Comparison of ENCODE assay signal across 9 mouse cellular contexts in the genomic region with DNA sequence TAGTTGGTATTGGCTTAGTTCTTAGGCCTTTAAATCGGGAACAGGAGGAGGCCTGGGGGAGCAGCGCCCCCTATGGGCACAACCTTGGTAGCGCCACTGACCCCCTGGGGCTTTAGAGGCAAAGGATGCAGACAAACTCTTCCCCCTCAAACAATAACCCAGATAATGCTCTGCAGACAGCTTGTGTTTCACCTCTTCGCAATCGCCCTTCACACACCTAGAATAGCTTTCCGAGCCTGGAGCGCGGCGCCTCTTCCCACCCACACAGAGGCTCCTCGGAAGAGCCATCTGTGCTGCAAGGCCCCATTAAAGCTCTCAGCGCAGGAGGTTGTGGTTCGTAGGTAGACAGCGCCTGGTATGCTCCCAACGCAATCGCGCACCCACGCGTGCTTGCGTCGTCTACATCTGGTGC. TPM values are rescaled to one million over a fixed set of nuclear protein-coding genes. Genes with fewer than 3 reads are reported as not detected.
A peak's percentile ranks its signal among the peaks of the same experiment; 100 is the strongest.
DNase-seq lines count a peak whose midpoint lies in the region; ATAC-seq lines count a peak whose summit lies in the region.
"Had no signal": no experiment of that assay in that cellular context is flagged by ENCODE, and none has a peak within 500 bp of the region (broad histone marks: within the 10 kb centered on the region; RNA-seq: fewer than 3 reads in every experiment).

No protein-coding gene starts in this region.

- ATAC-seq in cerebellum, adult (ENCODE audit: insufficient number of reproducible peaks, low FRiP score, low TSS enrichment) = no peak

- DNase-seq in cerebellum, adult 11-12 months = peak; percentile 73
- peak; percentile 26 for DNase-seq in spleen, adult 12 weeks (ENCODE audit: low spot score)
- no peak for DNase-seq in spleen, postnatal 36 days (ENCODE audit: low spot score in 2 of 2)
- DNase-seq in induced T-regulatory cell, adult 2 months (ENCODE audit: low read depth) = peak; percentile 49
- peak; percentile 33 to 51 for DNase-seq in spleen, postnatal 10 days (ENCODE audit: low spot score in 2 of 2)
- DNase-seq in T-cell, adult 2 months (ENCODE audit: low spot score) = no peak
- no peak for DNase-seq in heart, postnatal 4 days
- DNase-seq: embryo, embryonic 11 days had no signal

RNA-seq across cellular contexts. Expression of gene Rps10, which starts 2.5 kb away (rescaled TPM):
- total RNA-seq in heart, postnatal 4 days (2021) = 100 to 1,000 TPM; 857 to 917 TPM

RNA-seq across cellular contexts. Expression of gene RPS10-NUDT3, which starts 3.9 kb away (rescaled TPM):
- total RNA-seq in heart, postnatal 4 days (2021) = not detected

RNA-seq across cellular contexts. Expression of gene Nudt3, which starts 15.6 kb away (rescaled TPM):
- total RNA-seq in heart, postnatal 4 days (2021) = 100 to 1,000 TPM; 340 to 371 TPM

RNA-seq across cellular contexts. Expression of gene Pacsin1, which starts 16.4 kb away (rescaled TPM):
- total RNA-seq in heart, postnatal 4 days (2021) = under 1 TPM in 1 of 2 experiments, not detected in 1; 0.17 TPM

Comparison
In these comparisons a context has a peak if more than half of its experiments do, and no peak if none do; other contexts are left out.
1. DNase-seq: peak in cerebellum, adult 11-12 months (single experiment), spleen, adult 12 weeks (single experiment), induced T-regulatory cell, adult 2 months (single experiment) and spleen, postnatal 10 days (2 of 2); none in spleen, postnatal 36 days (0 of 2), T-cell, adult 2 months (single experiment) and heart, postnatal 4 days (single experiment).